Mouse (Mus musculus) layer of hippocampus, adult 6 months (tissue): ENCODE data around the gene Rnf152. TPM values are rescaled to one million over a fixed set of nuclear protein-coding genes. Genes with fewer than 3 reads are reported as not detected.

Experiments used
- long read RNA-seq, 2 experiments: library from polyadenylated mRNA; unstranded; transcript quantifications; one replicate each; pipeline ENCODE4 v2.0.0; 2019 to 2020
- polyA plus RNA-seq: library from polyadenylated mRNA; unstranded; fragments of <200 nt; fragmentation: Nextera tagmentation; gene quantifications from 2 replicates; pipeline ENCODE4 v1.2.3, GENCODE M21; 2021

Gene Rnf152
- polyA plus RNA-seq, result 0.74 and 1.1 TPM in 2 replicates
- long read RNA-seq, experiment 1, full-length matches to known transcripts, result 1 of 3 reads
- long read RNA-seq, experiment 1, partial matches to known transcripts, result 0 of 3 reads
- long read RNA-seq, experiment 1, other reads (novel, unspliced or antisense), result 2 of 3 reads
- long read RNA-seq, experiment 2, full-length matches to known transcripts, result 10 of 16 reads
- long read RNA-seq, experiment 2, partial matches to known transcripts, result 0 of 16 reads
- long read RNA-seq, experiment 2, other reads (novel, unspliced or antisense), result 6 of 16 reads

GRCm38 (mm10) chr1:105356291-105357011 lies at the start of gene Rnf152:
TSS of gene Rnf152 (minus strand) at chr1:105356710.

